Mouse (Mus musculus): ENCODE measurements around the gene Smap2. TPM values are rescaled to one million over a fixed set of nuclear protein-coding genes. Genes with fewer than 3 reads are reported as not detected.

The Smap2 gene
- total and polyA plus RNA-seq, 3 experiments = 20.1 to 110 (median 29.1) TPM

- TF ChIP-seq ZMIZ1 (IDR thresholded peaks at IDR 0.05; ENCODE audit: low read depth, low read length) (no peak), TCF12 (IDR thresholded peaks at IDR 0.05; ENCODE audit: low read depth, low read length) (no peak), NELFE (IDR thresholded peaks at IDR 0.05; ENCODE audit: low read depth, low read length) (no peak), SIN3A (IDR thresholded peaks at IDR 0.05; ENCODE audit: low read length) (no peak), ZC3H11A (IDR thresholded peaks at IDR 0.05; ENCODE audit: low read depth, low read length) (no peak), POLR2A (IDR thresholded peaks at IDR 0.05; ENCODE audit: low read depth, low read length) (no peak), GABPA (IDR thresholded peaks at IDR 0.05; ENCODE audit: insufficient replicate concordance, low read depth, low read length) (no peak), UBTF (IDR thresholded peaks at IDR 0.05; ENCODE audit: low read depth, low read length) (no peak), MYC (IDR thresholded peaks at IDR 0.05; ENCODE audit: low read depth, low read length) (no peak), HCFC1 (IDR thresholded peaks at IDR 0.05; ENCODE audit: low read depth, low read length) (no peak), CHD1 (IDR thresholded peaks at IDR 0.05; ENCODE audit: low read depth, low read length) (no peak), RCOR1 (conservative IDR thresholded peaks at IDR 0.05; ENCODE audit: low read depth, low read length) (no peak), RAD21 (IDR thresholded peaks at IDR 0.05; ENCODE audit: low read depth, low read length) (no peak), MAX (IDR thresholded peaks at IDR 0.05; ENCODE audit: low read length) (no peak), JUND (conservative IDR thresholded peaks at IDR 0.05; ENCODE audit: low read depth, low read length) (no peak), ZNF384 (IDR thresholded peaks at IDR 0.05; ENCODE audit: low read depth, low read length) (no peak), MXI1 (IDR thresholded peaks at IDR 0.05; ENCODE audit: low read depth, low read length) (no peak), IRF4 (IDR thresholded peaks at IDR 0.05; ENCODE audit: low read depth, low read length) (no peak), POLR2AphosphoS2 (IDR thresholded peaks at IDR 0.05; ENCODE audit: low read depth, low read length) (no peak)
- no peaks in the 10 kb centered on the region for H3K36me3 ChIP-seq (replicated peaks in 1 of 2; ENCODE audit: control insufficient read depth in 1 of 2, insufficient read depth in 1 of 2, low read length in 1 of 2)
- H3K4me1 ChIP-seq (ENCODE audit: control insufficient read depth in 1 of 2, insufficient read depth in 2 of 2) = peaks cover 17 to 58% of the 10 kb centered on the region in 2 experiments
- no peak overlapping the region for H3K4me2 ChIP-seq (ENCODE audit: insufficient read depth, low read depth, poor library complexity, severe bottlenecking)
- dilution Hi-C loops (cut with MboI; ENCODE audit: extremely low pct_ligation_motif_present, extremely low pct_unique_long_range_greater_than_20kb, low sequenced_read_pairs) (no loop called here), in situ Hi-C loops (cut with MboI; ENCODE audit: low pct_ligation_motif_present, low pct_unique_long_range_greater_than_20kb, low sequenced_read_pairs) (loop anchor here (5.0 kb wide), 1 partner anchor 38 kb away; no protein-coding TSS in a partner anchor)
- DNase-seq (ENCODE audit: extremely low read depth) = no peak
- H3K4me3 ChIP-seq (replicated peaks in 1 of 3; ENCODE audit: low read depth in 2 of 3, low read length in 2 of 3, poor library complexity in 1 of 3) = no peak overlapping the region
- H3K27me3 ChIP-seq (replicated peaks) = no peaks in the 10 kb centered on the region
- no peak overlapping the region for H3K9ac ChIP-seq (ENCODE audit: insufficient read depth, low read depth)
- H3K27ac ChIP-seq (ENCODE audit: insufficient read depth, low read depth) = no peak overlapping the region
- no peaks in the 10 kb centered on the region for H3K79me2 ChIP-seq (replicated peaks; ENCODE audit: control insufficient read depth, extremely low read depth, insufficient read depth, poor library complexity, severe bottlenecking)
- no peaks in the 10 kb centered on the region for H3K9me3 ChIP-seq (replicated peaks; ENCODE audit: low read length)
These were observed 8.6 kb upstream of the Smap2 start for GRCm38 (mm10) chr4:121025681-121026080.

DNA sequence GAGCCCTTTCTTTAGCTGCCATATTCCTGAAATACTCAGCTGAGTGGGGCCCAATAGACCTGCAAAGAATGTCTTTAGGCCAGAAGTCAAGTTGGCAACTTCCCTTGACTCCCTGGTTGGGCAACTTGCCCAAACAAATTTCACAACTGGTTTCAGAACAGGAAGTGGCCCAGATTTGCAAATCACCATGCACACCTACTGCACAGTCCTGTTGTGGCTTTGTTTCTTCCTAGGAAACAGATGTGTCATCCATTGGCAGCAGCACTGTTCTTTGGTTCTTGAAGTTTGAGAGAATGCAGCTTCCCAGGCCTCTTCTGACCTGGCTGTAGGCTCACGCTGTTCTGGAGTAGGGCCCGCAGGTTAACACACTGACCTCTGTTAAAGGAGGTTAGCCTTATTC, 6.9 kb upstream of the Smap2 start:
- in situ Hi-C loops (cut with MboI; ENCODE audit: low pct_ligation_motif_present, low pct_unique_long_range_greater_than_20kb, low sequenced_read_pairs) = no loop called here
- Histone ChIP-seq H3K79me2 (replicated peaks; ENCODE audit: control insufficient read depth, extremely low read depth, insufficient read depth, poor library complexity, severe bottlenecking) (no peaks in the 10 kb centered on the region), H3K27me3 (replicated peaks) (no peaks in the 10 kb centered on the region), H3K4me1 (ENCODE audit: control insufficient read depth in 1 of 2, insufficient read depth in 2 of 2) (peaks cover 15 to 48% of the 10 kb centered on the region in 2 experiments), H3K27ac (ENCODE audit: insufficient read depth, low read depth) (peak overlapping the region; percentile 8; the same call in 1 of the 2 replicates), H3K36me3 (replicated peaks in 1 of 2; ENCODE audit: control insufficient read depth in 1 of 2, insufficient read depth in 1 of 2, low read length in 1 of 2) (no peaks in the 10 kb centered on the region), H3K9me3 (replicated peaks; ENCODE audit: low read length) (no peaks in the 10 kb centered on the region), H3K4me3 (replicated peaks in 1 of 3; ENCODE audit: low read depth in 2 of 3, low read length in 2 of 3, poor library complexity in 1 of 3) (no peak overlapping the region), H3K4me2 (ENCODE audit: insufficient read depth, low read depth, poor library complexity, severe bottlenecking) (peak overlapping the region; percentile 34; the same call in 1 of the 2 replicates), H3K9ac (ENCODE audit: insufficient read depth, low read depth) (no peak overlapping the region)
- dilution Hi-C loops (cut with MboI; ENCODE audit: extremely low pct_ligation_motif_present, extremely low pct_unique_long_range_greater_than_20kb, low sequenced_read_pairs) = no loop called here
- TF ChIP-seq CTCF (conservative IDR thresholded peaks at IDR 0.05 in 1 of 2, IDR thresholded peaks at IDR 0.05 in 1 of 2; ENCODE audit: low read depth in 2 of 2, low read length in 2 of 2) = no peak
- no peak for TF ChIP-seq CHD2 (IDR thresholded peaks at IDR 0.05; ENCODE audit: low read length)
- peak; percentile 36; the same call in 1 of the 2 replicates for TF ChIP-seq MAX (IDR thresholded peaks at IDR 0.05; ENCODE audit: low read length)
- no peak for TF ChIP-seq MEF2A (IDR thresholded peaks at IDR 0.05; ENCODE audit: borderline replicate concordance, low read depth, low read length)
- TF ChIP-seq USF2 (conservative IDR thresholded peaks at IDR 0.05; ENCODE audit: low read depth, low read length) = no peak
- TF ChIP-seq JUN (IDR thresholded peaks at IDR 0.05; ENCODE audit: insufficient read depth, low read depth, low read length) = no peak
- TF ChIP-seq ELF1 (IDR thresholded peaks at IDR 0.05; ENCODE audit: low read depth, low read length) = peak; percentile 70
- TF ChIP-seq USF1 (IDR thresholded peaks at IDR 0.05; ENCODE audit: low read depth, low read length) = no peak
- TF ChIP-seq ETS1 (conservative IDR thresholded peaks at IDR 0.05; ENCODE audit: low read depth, low read length) = peak; percentile 59
- peak; percentile 66; the same call in 1 of the 2 replicates for TF ChIP-seq BHLHE40 (IDR thresholded peaks at IDR 0.05; ENCODE audit: low read depth, low read length)
- TF ChIP-seq UBTF (IDR thresholded peaks at IDR 0.05; ENCODE audit: low read depth, low read length) = no peak
- no peak for TF ChIP-seq POLR2AphosphoS2 (IDR thresholded peaks at IDR 0.05; ENCODE audit: low read depth, low read length)
- TF ChIP-seq E2F4 (IDR thresholded peaks at IDR 0.05; ENCODE audit: insufficient replicate concordance, low read depth, low read length) = no peak
- peak; percentile 46; the same call in 1 of the 2 replicates for TF ChIP-seq TCF12 (IDR thresholded peaks at IDR 0.05; ENCODE audit: low read depth, low read length)
- TF ChIP-seq POLR2A (IDR thresholded peaks at IDR 0.05; ENCODE audit: low read depth, low read length) = no peak
- no peak for TF ChIP-seq MAFK (IDR thresholded peaks at IDR 0.05; ENCODE audit: insufficient replicate concordance, low read length)
- no peak for TF ChIP-seq PAX5 (IDR thresholded peaks at IDR 0.05; ENCODE audit: low read length)
- TF ChIP-seq RCOR1 (conservative IDR thresholded peaks at IDR 0.05; ENCODE audit: low read depth, low read length) = no peak
- TF ChIP-seq CHD1 (IDR thresholded peaks at IDR 0.05; ENCODE audit: low read depth, low read length) = no peak
- TF ChIP-seq IRF4 (IDR thresholded peaks at IDR 0.05; ENCODE audit: low read depth, low read length) = peak; percentile 52; the same call in 1 of the 2 replicates
- peak; percentile 69 for TF ChIP-seq EP300 (IDR thresholded peaks at IDR 0.05; ENCODE audit: low read length)
- no peak for TF ChIP-seq RAD21 (IDR thresholded peaks at IDR 0.05; ENCODE audit: low read depth, low read length)
- peak; percentile 68 for DNase-seq (ENCODE audit: extremely low read depth)
